Mouse (Mus musculus) WW6 (cell line): Measurements from ENCODE around the gene Hspa12a.

Experiments used
- DNase-seq: peaks from one replicate; pipeline ENCODE4 v3.0.0-alpha.2; 2013; ENCODE audit warnings: low read depth, low spot score

Gene Hspa12a

GRCm38 (mm10) chr19:58823301-58823700 is 120.2 kb downstream of the Hspa12a start:
- no peak for DNase-seq

GRCm38 (mm10) chr19:58822454-58823200 is 120.8 kb downstream of the Hspa12a start:
- no peak for DNase-seq

GRCm38 (mm10) chr19:58818571-58819415 is 124.7 kb downstream of the Hspa12a start:
- DNase-seq = no peak

- no peak for DNase-seq
Observed at GRCm38 (mm10) chr19:58817398-58817797, 126.1 kb downstream of the Hspa12a start.

DNA sequence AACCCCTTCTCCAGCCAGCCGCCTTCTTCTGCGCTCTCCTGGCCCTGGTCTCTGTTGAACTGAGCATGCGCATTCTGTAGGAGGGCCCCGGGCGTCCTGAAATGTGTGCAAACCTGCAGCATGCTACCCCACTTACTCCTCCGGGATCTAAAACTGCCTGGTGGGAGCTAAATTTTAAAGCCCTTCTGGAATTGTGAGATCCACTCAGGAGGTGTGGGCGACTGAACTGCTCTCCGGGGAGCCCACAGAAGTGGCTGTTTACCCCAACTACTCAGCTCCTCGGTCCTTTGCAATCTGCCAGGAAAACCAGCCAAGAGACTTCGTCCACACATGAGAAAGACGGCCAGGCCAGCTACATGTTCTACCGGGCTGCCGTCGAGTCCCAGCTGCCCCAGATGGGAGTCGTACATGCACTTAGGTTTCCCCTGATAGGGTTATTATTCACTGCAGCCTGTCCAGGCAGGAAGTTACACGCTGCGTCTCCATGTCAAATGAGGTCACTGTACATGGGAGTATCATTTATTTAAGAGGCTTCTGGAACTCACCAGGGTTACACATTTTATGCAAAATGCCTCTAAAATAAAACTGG is 126.9 kb downstream of the Hspa12a start:
- DNase-seq = no peak

DNA sequence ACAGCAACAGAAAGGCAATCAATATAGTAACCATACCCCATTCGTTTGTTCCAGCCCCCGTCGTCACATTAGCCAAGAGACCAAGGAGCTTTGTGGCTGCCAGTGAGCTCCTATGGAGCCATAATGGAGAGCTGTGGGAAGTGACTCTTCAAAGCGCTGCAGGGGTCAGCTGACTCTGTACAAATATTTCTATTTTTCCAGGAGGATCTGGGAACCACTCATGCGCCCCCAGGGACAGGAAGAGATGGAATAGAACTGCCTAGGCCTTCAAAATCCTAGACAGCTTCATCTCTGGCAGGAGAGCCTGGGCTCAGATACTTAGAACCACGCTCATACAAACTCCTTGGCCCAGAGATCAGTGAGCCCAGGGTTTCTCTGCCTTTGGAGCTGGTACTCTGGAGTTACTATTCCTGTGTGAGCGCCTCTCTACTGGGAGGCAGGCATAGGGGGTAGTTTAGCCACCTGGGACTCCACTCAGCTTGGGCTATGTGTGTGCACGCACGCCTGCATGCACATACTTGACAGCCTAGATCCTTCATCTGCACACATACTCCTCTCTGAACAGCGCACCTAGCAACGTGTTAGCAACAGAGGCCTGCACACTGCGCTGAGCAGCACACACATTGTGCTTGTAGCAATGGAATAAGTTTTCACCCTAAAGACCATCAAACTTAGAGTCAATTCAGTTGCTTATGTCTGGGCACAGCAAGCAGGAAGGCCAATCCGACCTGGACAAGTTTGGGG is 128.1 kb downstream of the Hspa12a start:
- DNase-seq = no peak

DNA sequence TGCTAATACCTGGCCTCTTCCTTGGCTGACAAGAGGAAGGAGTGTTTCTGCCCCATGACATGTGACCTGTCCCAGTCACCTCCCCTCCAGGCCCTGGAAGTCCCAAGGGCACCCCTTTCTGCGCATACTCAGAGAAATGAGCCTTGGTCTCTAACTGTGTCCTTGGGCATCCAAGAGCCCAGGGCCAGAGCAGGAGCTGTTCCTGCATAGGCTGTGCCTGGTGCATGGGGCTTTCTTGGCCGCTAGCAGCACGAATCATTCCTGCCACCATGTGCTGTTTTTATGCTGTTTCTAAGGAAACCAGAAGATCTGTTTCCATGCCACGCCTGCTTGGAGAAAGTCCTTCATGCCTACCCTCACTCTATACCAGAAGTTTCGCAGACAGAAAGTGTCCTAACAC is 132.9 kb downstream of the Hspa12a start:
- no peak for DNase-seq

- no peak for DNase-seq
Observed at GRCm38 (mm10) chr19:58808864-58809263, 134.6 kb downstream of the Hspa12a start.

DNA sequence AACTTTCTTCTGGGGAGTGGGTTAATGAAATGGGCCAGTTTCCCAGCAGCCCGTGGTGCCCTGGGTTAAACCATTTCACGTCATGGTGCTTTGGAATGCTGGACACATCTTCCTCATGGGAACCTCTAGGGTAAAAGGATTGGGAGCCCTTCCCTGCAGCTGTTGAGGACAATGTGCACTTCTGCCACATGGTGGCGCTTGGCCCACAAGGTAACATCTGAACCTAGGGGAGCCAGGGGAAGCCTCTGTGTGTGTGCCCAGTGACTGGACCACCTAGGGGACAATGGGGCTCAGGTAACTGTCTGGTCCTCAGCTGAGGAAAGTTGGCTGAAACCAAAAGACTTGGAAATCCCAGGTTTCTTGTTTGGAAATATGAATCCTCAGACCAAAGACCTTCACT is 137.1 kb downstream of the Hspa12a start:
- DNase-seq = peak; percentile 28

- no peak for DNase-seq
Observed at GRCm38 (mm10) chr19:58805191-58805779, 138.2 kb downstream of the Hspa12a start.

DNA sequence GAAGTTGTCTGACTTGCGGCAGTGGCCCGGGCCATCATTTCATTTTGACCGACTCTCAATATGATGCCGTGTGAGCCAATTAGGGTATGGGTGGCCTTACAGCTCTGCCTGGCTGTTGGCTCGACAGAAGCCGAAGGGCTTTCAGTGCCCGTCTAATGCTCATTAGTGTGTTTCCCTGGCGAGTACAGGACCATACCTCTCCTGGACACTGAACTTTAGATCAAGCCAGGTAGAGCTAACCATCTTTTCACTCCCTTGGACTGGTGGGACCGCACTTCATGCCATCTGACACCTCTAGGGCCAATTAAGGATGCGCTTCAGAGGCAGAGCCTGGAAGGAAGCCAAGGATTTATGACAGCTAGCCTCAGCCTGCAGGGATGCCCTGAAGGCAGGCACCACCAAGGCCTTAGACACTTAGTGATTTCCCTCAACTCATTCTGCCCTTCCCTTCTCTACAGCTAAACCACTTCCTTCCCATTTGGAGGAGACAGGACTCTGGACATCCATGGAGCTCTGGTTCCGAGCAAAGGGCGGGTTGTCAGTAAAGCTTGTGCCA is 148.3 kb downstream of the Hspa12a start:
- no peak for DNase-seq

DNA sequence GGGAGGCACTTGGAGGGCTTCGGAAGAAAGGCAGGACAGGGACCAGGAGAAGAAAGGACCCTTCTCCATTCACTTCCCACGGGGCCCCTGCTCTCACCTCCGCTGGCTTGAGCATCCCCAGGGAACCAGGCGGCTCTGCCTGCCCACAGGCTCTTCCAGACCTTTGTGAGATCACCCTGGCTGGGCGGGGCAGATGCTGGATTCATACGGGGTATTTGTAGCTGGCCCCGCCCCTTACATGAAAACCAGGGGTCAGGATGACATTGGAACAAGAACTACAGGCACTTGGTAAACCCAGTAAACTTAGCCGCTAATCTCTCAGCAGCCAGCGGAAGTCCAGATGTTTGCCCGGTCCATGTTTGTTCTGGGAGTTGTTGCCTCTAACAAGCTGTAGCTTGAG is 149.2 kb downstream of the Hspa12a start, which contains the start of gene 1700019N19Rik:
1700019N19Rik (minus strand) TSS at position 178 of the 400 bp plus-strand sequence.
- no peak for DNase-seq

DNA sequence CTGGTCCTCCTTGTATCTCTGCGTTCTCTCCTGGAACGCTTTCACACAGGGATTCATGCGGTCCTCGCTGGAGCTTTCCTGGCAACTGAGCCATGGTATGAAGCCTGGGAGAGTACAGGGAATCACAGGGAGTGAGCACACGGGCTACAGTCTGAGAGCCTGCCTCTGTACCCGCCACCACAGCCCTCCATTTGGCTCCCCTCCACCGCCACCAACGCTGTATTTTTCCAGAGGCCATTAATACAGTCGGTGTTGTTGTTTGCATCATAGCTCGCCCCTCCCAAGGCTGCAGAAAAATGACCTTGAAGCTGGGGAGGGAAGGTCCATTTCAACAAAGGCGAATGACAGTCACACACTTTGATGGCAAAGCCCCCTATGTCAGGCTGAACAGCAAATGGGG is 154.3 kb downstream of the Hspa12a start:
- no peak for DNase-seq

DNA sequence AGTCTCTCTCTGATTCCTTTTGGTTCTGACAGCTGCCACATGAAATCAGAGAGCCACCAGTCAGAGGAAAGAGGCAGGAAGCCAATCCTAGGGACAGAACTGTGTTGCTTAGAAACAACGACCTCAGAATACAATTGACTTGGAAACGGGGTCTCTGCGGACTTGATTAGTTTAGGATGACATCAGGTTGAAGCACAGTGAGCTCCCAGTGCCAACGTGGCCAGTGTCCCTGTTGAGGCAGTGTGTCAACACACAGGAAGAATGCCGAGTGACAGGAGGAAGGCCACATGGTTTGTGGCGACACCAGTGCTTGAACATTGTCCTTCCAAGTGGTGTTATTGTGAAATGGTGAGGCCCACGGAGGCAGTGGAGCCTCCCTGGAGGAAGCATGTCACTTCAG is 159.5 kb downstream of the Hspa12a start:
- no peak for DNase-seq

DNA sequence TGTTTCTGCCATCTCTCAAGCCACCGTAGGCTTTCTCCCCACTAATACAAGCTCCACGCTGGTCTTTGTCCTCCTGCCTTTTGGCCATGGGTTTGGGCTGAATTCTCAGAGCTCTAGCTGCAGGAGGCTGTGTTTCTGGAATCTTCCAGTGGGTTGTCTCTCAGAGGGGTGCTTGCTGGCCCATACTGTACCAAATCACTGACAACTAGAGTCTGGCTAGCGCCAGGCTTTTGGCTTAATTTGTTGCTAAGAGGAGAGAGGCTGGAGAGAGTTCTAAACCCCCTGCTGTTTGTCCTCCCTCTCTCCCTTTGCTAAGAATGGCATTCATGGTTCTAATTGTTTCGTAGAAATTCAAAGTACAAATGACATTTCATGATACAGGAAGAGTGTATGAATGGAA is 161.9 kb downstream of the Hspa12a start:
- DNase-seq = no peak

- no peak for DNase-seq
Observed at GRCm38 (mm10) chr19:58776461-58776860, 167.0 kb downstream of the Hspa12a start.

- no peak for DNase-seq
Observed at GRCm38 (mm10) chr19:58767329-58767728, 176.1 kb downstream of the Hspa12a start.

GRCm38 (mm10) chr19:58762848-58763541 is 180.5 kb downstream of the Hspa12a start:
- DNase-seq = no peak

DNA sequence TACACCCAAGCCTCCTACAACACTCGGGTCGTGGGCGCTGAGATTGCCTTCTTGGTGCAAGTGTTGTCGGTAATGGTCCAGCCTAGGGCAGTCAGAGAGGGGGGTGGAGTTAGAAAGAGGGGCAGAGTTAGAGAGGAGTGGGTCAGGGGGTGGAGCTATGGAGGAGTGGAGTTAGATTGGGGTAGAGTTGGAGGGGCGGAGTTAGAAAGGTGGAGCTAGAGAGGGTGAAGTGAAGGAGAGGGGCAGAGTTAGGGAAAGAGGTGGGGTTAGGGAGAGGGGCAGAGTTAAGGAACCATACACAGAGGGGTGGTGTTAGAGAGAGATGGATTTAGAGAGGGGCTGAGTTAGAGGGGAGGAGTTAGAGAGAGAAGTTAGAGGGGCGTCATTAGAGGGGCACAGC is 181.1 kb downstream of the Hspa12a start:
- DNase-seq = peak; percentile 45

DNA sequence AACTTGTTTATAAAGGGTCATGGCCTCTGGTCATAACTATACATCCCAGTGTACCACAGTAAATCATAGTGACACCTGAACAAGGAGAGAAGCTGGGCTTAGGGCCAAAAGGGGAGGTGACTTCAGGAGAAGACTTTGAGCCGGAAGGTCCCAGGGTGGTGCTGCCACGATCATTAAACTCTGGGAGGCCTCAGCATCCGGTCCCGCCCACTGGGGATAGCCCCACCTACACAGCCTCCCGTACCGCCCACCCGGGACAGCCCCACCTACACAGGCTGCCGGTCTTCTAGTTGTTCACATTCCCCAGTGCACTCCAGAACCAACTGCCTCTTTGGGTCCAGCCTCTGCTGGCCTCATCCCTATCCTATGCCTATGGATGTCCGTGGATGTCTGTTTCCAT is 184.0 kb downstream of the Hspa12a start, which contains the start of gene Pnliprp2:
Pnliprp2 (plus strand) TSS at position 297 of the 400 bp plus-strand sequence.
- DNase-seq = no peak
